Mouse (Mus musculus) lung, postnatal 0 days (tissue): ENCODE data around the gene Jak1. TPM values are rescaled to one million over a fixed set of nuclear protein-coding genes. Genes with fewer than 3 reads are reported as not detected.
A peak's percentile ranks its signal among the peaks of the same experiment; 100 is the strongest.

Experiments used
- ATAC-seq: fragments of 200-750 bp; cut with Nextera tagmentation; 2 replicates; pipeline ENCODE4 v1.8.0; 2017; ENCODE audit warnings: moderate library complexity
- DNase-seq: peaks from one replicate; pipeline ENCODE4 v3.0.0-alpha.2; 2016; ENCODE audit warnings: low spot score
- H3K27ac ChIP-seq: fragments of 300-500 bp; sonication (generic); 2 replicates; pipeline ENCODE4 v1.5.1; 2014; ENCODE audit warnings: antibody characterized with exemption, mild to moderate bottlenecking, low read length, mixed read lengths
- H3K27me3 ChIP-seq: fragments of 300-500 bp; sonication (generic); replicated peaks from 2 replicates; pipeline ENCODE4 v1.6.1; 2014; ENCODE audit warnings: low read length, mixed read lengths; ENCODE audit not compliant: insufficient read depth
- H3K36me3 ChIP-seq: fragments of 300-500 bp; sonication (generic); 2 replicates; pipeline ENCODE4 v1.6.1; 2014; ENCODE audit warnings: low read length, mixed read lengths; ENCODE audit not compliant: insufficient read depth
- H3K4me1 ChIP-seq: fragments of 300-500 bp; sonication (generic); 2 replicates; pipeline ENCODE4 v1.6.1; 2014; ENCODE audit warnings: antibody characterized with exemption, low read depth, low read length, mixed read lengths; ENCODE audit not compliant: insufficient read depth
- H3K4me2 ChIP-seq: fragments of 300-500 bp; sonication (generic); replicated peaks from 2 replicates; pipeline ENCODE4 v1.6.1; 2014; ENCODE audit warnings: low read depth, mild to moderate bottlenecking, low read length, moderate library complexity, mixed read lengths
- H3K4me3 ChIP-seq: fragments of 300-500 bp; sonication (generic); 2 replicates; pipeline ENCODE4 v1.5.1; 2014; ENCODE audit warnings: low read depth, low read length
- H3K9ac ChIP-seq: fragments of 300-500 bp; sonication (generic); replicated peaks from 2 replicates; pipeline ENCODE4 v1.6.1; 2014; ENCODE audit warnings: low read depth, mild to moderate bottlenecking
- H3K9me3 ChIP-seq: fragments of 300-500 bp; sonication (generic); 2 replicates; pipeline ENCODE4 v1.6.1; 2016; ENCODE audit warnings: low read length, mixed read lengths
- CTCF ChIP-seq: IDR thresholded peaks from 2 replicates; pipeline ENCODE4 v1.5.1; 2016; ENCODE audit warnings: antibody characterized with exemption, mild to moderate bottlenecking
- EP300 ChIP-seq: IDR thresholded peaks from 2 replicates; pipeline ENCODE4 v1.6.1; 2016; ENCODE audit warnings: antibody characterized with exemption, mild to moderate bottlenecking, control low read depth
- WGBS: fragments of 180-500 bp; shearing (Covaris S2); extraction: QIAGEN DNeasy Blood & Tissue Kit; methylation state at CpG from one replicate; pipeline ENCODE4 v1.1.7; 2014; 5-methylcytosine and 5-hydroxymethylcytosine counted together
- polyA plus RNA-seq: library from polyadenylated mRNA; unstranded; fragments of >200 nt; fragmentation: Nextera tagmentation; extraction: Ambion mirVana; gene quantifications from 2 replicates; pipeline ENCODE4 v1.2.1, GENCODE M21; 2015

Gene Jak1
- polyA plus RNA-seq, 1 experiment from 2014 or later, result 80.0 TPM

DNA sequence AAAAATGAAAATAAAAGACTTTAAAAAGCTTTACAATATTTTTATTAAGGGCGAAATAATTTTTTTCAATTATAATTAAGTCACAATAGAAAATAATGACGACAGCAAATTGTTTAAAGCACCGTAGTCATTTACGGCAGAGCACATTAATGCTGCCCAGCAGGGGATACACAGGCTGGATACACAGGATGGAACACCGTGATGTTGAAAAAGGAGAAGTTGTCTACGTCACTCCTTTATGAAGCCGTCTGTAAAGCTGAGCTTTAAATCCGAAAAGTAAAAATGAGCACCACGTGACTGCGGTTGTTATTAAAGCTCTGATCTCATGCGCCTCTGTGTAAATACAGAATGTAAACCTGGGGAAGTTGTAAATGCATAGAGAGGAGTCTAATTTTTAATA, 127.1 kb downstream of the Jak1 start:
- Histone ChIP-seq H3K4me2 (no peak overlapping the region), H3K9ac (no peak overlapping the region), H3K27me3 (no peaks in the 10 kb centered on the region), H3K27ac (no peak overlapping the region), H3K4me3 (no peak overlapping the region), H3K9me3 (no peaks in the 10 kb centered on the region), H3K36me3 (no peaks in the 10 kb centered on the region), H3K4me1 (no peaks in the 10 kb centered on the region)
- no peak for DNase-seq
- TF ChIP-seq CTCF, result no peak
- no peak for TF ChIP-seq EP300
- no peak for ATAC-seq
- WGBS, result 88% methylated on average over 11 of the region's 11 CpGs

DNA sequence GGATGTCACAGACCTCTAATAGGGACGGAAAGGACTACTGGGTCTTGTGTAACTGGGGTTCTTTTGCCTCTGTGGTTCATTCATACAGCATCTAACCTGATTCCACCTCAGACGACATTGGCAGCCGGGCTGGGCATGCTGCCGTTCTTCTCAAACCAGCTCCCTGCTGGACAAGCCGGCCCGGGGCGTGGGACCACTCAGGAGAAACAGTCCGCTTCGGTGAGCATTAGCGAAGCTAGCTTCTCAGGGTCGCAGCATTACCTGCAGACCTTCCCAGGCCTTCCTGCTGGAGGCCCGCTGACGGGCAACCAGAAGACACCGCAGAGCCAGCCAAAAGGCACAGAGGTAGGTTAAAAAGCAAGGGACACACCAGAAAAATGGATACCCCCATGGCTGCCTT, 129.2 kb downstream of the Jak1 start:
- H3K9ac ChIP-seq, result no peak overlapping the region
- no peak overlapping the region for H3K4me2 ChIP-seq
- no peaks in the 10 kb centered on the region for H3K9me3 ChIP-seq
- no peak overlapping the region for H3K27ac ChIP-seq
- H3K27me3 ChIP-seq, result no peaks in the 10 kb centered on the region
- TF ChIP-seq EP300, result no peak
- H3K4me1 ChIP-seq, result no peaks in the 10 kb centered on the region
- ATAC-seq, result no peak
- no peak for DNase-seq
- H3K4me3 ChIP-seq, result no peak overlapping the region
- 94% methylated on average over 14 of the region's 14 CpGs for WGBS
- no peaks in the 10 kb centered on the region for H3K36me3 ChIP-seq

DNA sequence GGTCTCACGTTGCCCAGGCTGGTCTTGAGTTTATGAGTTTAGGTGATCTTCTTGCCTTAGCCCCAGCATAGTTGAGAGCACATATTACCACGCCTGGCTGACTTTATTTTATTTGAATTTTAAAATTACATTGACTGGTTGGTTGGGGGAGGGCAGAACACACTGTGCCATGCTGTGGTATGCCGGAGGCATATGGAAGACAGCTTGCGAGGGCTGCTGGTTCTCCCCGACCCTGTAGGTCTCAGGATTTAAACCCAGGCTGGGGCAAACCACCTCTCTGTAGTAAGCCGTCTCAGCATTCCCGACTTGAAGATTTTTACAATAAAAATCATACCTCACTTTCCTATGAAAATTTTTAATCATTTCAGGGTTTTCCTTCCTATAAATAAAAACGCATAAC, 130.1 kb downstream of the Jak1 start:
- TF ChIP-seq CTCF, result no peak
- TF ChIP-seq EP300, result no peak
- H3K4me2 ChIP-seq, result no peak overlapping the region
- H3K27ac ChIP-seq, result no peak overlapping the region
- H3K9ac ChIP-seq, result no peak overlapping the region
- no peaks in the 10 kb centered on the region for H3K4me1 ChIP-seq
- H3K9me3 ChIP-seq, result no peaks in the 10 kb centered on the region
- no peak overlapping the region for H3K4me3 ChIP-seq
- no peaks in the 10 kb centered on the region for H3K27me3 ChIP-seq
- no peak for ATAC-seq
- 91% methylated on average over 8 of the region's 8 CpGs for WGBS
- no peaks in the 10 kb centered on the region for H3K36me3 ChIP-seq
- no peak for DNase-seq

GRCm38 (mm10) chr4:101121002-101121401, 144.1 kb downstream of the Jak1 start:
- Histone ChIP-seq H3K9ac (no peak overlapping the region), H3K27ac (peak overlapping the region; percentile 23; the same call in 1 of the 2 replicates), H3K4me1 (no peaks in the 10 kb centered on the region), H3K4me2 (no peak overlapping the region), H3K9me3 (no peaks in the 10 kb centered on the region), H3K36me3 (no peaks in the 10 kb centered on the region), H3K27me3 (no peaks in the 10 kb centered on the region), H3K4me3 (no peak overlapping the region)
- DNase-seq (peak; percentile 74), ATAC-seq (peak; percentile 87)
- TF ChIP-seq CTCF, result no peak
- TF ChIP-seq EP300, result peak; percentile 99
- WGBS, result 55% methylated on average over 7 of the region's 7 CpGs

GRCm38 (mm10) chr4:101107122-101107521, 158.0 kb downstream of the Jak1 start:
- Histone ChIP-seq H3K4me3 (no peak overlapping the region), H3K36me3 (0 out of 2 replicates have a peak, but pooled peaks cover 10% of the 10 kb centered on the region), H3K27me3 (no peaks in the 10 kb centered on the region), H3K4me2 (no peak overlapping the region), H3K9me3 (0 out of 2 replicates have a peak, but pooled peaks cover 2% of the 10 kb centered on the region), H3K9ac (no peak overlapping the region), H3K27ac (no peak overlapping the region), H3K4me1 (no peaks in the 10 kb centered on the region)
- DNase-seq (no peak), ATAC-seq (no peak)
- no peak for TF ChIP-seq CTCF
- no peak for TF ChIP-seq EP300
- 83% methylated on average over 12 of the region's 12 CpGs for WGBS

Other genes with a start within 250 kb of the Jak1 start
- not detected in 2 replicates for gene Gm10577, start 244.6 kb downstream of the Jak1 start, polyA plus RNA-seq
- gene Raver2, start 196.3 kb downstream of the Jak1 start, polyA plus RNA-seq, result 13.0 and 13.2 TPM in 2 replicates
- 4.8 and 5.3 TPM in 2 replicates for gene Ak4, start 154.0 kb upstream of the Jak1 start, polyA plus RNA-seq
- 0.14 and 0.26 TPM in 2 replicates for gene Dnajc6, start 231.4 kb upstream of the Jak1 start, polyA plus RNA-seq